Comparison of ENCODE assay signal across 14 mouse cellular contexts in the genomic region with DNA sequence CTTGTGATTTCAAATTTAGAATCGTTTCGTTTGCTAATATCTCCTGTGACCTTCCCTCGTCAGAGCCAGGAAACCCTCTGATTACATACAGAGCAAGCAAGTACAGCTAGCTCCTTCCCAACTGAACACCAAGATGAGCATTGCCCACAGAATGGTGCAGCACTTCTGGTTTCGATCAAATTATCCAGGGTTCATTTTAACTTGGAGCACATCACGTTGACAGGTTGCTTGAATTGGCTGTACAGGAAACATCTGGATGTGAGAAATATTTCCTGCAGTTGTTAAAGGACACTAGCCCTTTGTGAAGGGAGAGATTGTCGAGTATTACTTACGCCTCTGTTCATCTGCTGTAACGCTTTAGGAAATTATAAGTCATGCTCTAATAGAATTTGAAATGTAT.
DNase-seq lines count a peak whose midpoint lies in the region; ATAC-seq and TF ChIP-seq lines count a peak whose summit lies in the region.
"Had no signal": no experiment of that assay in that cellular context is flagged by ENCODE, and none has a peak within 500 bp of the region (broad histone marks: within the 10 kb centered on the region; RNA-seq: fewer than 3 reads in every experiment).

No protein-coding gene starts in this region.

- no peaks in the 10 kb centered on the region for H3K9me3 ChIP-seq in liver, postnatal 0 days (ENCODE audit: low read length)
- H3K9me3 ChIP-seq in embryonic facial prominence, embryonic 12.5 days = no peaks in the 10 kb centered on the region
- H3K9me3 ChIP-seq in limb, embryonic 14.5 days (ENCODE audit: control insufficient read depth, low read length) = no peaks in the 10 kb centered on the region
- H3K9me3 ChIP-seq: forebrain, embryonic 15.5 days; neural tube, embryonic 15.5 days had no signal

- 23% methylated on average over 8 of the region's 8 CpGs for WGBS in liver, postnatal 0 days (ENCODE audit: insufficient replicate concordance)
- 14% methylated on average over 8 of the region's 8 CpGs for WGBS in embryonic facial prominence, embryonic 12.5 days
- WGBS in limb, embryonic 14.5 days = 22% methylated on average over 8 of the region's 8 CpGs

- H3K9ac ChIP-seq in liver, postnatal 0 days (replicated peaks) = no peak overlapping the region
- H3K9ac ChIP-seq in embryonic facial prominence, embryonic 12.5 days = no peak overlapping the region
- H3K9ac ChIP-seq in limb, embryonic 14.5 days (ENCODE audit: low read depth, low read length, severe bottlenecking) = no peak overlapping the region
- H3K9ac ChIP-seq: forebrain, embryonic 15.5 days; neural tube, embryonic 15.5 days had no signal

- H3K27me3 ChIP-seq in liver, postnatal 0 days (ENCODE audit: insufficient read depth, low read length) = no peaks in the 10 kb centered on the region
- no peaks in the 10 kb centered on the region for H3K27me3 ChIP-seq in embryonic facial prominence, embryonic 12.5 days
- H3K27me3 ChIP-seq in limb, embryonic 14.5 days (ENCODE audit: control insufficient read depth, insufficient read depth, low read length) = no peaks in the 10 kb centered on the region
- H3K27me3 ChIP-seq: forebrain, embryonic 15.5 days; neural tube, embryonic 15.5 days had no signal

- no peaks in the 10 kb centered on the region for H3K36me3 ChIP-seq in liver, postnatal 0 days (replicated peaks; ENCODE audit: insufficient read depth, low read length)
- no peaks in the 10 kb centered on the region for H3K36me3 ChIP-seq in embryonic facial prominence, embryonic 12.5 days
- H3K36me3 ChIP-seq in limb, embryonic 14.5 days (ENCODE audit: control insufficient read depth, insufficient read depth, low read length) = no peaks in the 10 kb centered on the region
- H3K36me3 ChIP-seq: forebrain, embryonic 15.5 days had no signal

- ATAC-seq in liver, postnatal 0 days = no peak
- peak; percentile 72; the same call in 1 of the 2 replicates for ATAC-seq in embryonic facial prominence, embryonic 12.5 days (ENCODE audit: insufficient number of reproducible peaks, insufficient read depth, low FRiP score, low TSS enrichment)
- ATAC-seq in limb, embryonic 14.5 days (ENCODE audit: low FRiP score, low read depth) = peak; percentile 60; the same call in 1 of the 2 replicates
- ATAC-seq: forebrain, embryonic 15.5 days had no signal

- no peak for TF ChIP-seq CTCF in liver, postnatal 0 days (IDR thresholded peaks at IDR 0.05; ENCODE audit: low read depth)

- peak; percentile 52 for DNase-seq in embryo, embryonic 10 days (ENCODE audit: low spot score)
- DNase-seq in embryo, embryonic 9.5 days (ENCODE audit: extremely low spot score) = no peak
- no peak for DNase-seq in liver, postnatal 0 days
- no peak for DNase-seq in liver
- peak; percentile 52 for DNase-seq in limb, embryonic 14.5 days (ENCODE audit: low spot score)
- no peak for DNase-seq in layer of hippocampus, postnatal 14 days (ENCODE audit: low spot score in 2 of 2)
- DNase-seq in kidney, postnatal 36 days = no peak
- DNase-seq: cerebellum, postnatal 14 days; kidney, adult 2 months had no signal

- no peak overlapping the region for H3K4me3 ChIP-seq in liver, postnatal 0 days (ENCODE audit: low read depth, low read length)
- no peak overlapping the region for H3K4me3 ChIP-seq in embryonic facial prominence, embryonic 12.5 days
- no peak overlapping the region for H3K4me3 ChIP-seq in limb, embryonic 14.5 days (replicated peaks; ENCODE audit: low read length)
- H3K4me3 ChIP-seq: forebrain, embryonic 15.5 days; neural tube, embryonic 15.5 days had no signal

- H3K27ac ChIP-seq in liver, postnatal 0 days (ENCODE audit: low read depth) = no peak overlapping the region
- peak overlapping the region; percentile 85; the same call in 1 of the 2 replicates for H3K27ac ChIP-seq in embryonic facial prominence, embryonic 12.5 days
- peak overlapping the region; percentile 29; the same call in 1 of the 2 replicates for H3K27ac ChIP-seq in limb, embryonic 14.5 days (replicated peaks; ENCODE audit: low read depth, low read length)
- H3K27ac ChIP-seq: forebrain, embryonic 15.5 days; macrophage; neural tube, embryonic 15.5 days had no signal

- TF ChIP-seq POLR2A in limb, embryonic 14.5 days (IDR thresholded peaks at IDR 0.05; ENCODE audit: borderline replicate concordance, extremely low read depth, insufficient read depth, insufficient read length) = no peak

- TF ChIP-seq EP300 in liver, postnatal 0 days (IDR thresholded peaks at IDR 0.05; ENCODE audit: low read depth) = 0 out of 2 replicates have a peak, but pooled peaks have one; percentile 14

- H3K4me2 ChIP-seq in liver, postnatal 0 days (ENCODE audit: low read depth, low read length) = no peak overlapping the region
- 0 out of 2 replicates have a peak overlapping the region, but pooled peaks have one; percentile 7 for H3K4me2 ChIP-seq in embryonic facial prominence, embryonic 12.5 days (replicated peaks)
- H3K4me2 ChIP-seq in limb, embryonic 14.5 days (replicated peaks; ENCODE audit: low read depth, low read length, severe bottlenecking) = no peak overlapping the region
- H3K4me2 ChIP-seq: forebrain, embryonic 15.5 days; liver, embryonic 11.5 days; neural tube, embryonic 15.5 days had no signal

- H3K4me1 ChIP-seq in liver, postnatal 0 days (ENCODE audit: insufficient read depth) = peaks cover 5% of the 10 kb centered on the region
- H3K4me1 ChIP-seq in embryonic facial prominence, embryonic 12.5 days = peaks cover 30% of the 10 kb centered on the region
- peaks cover 12% of the 10 kb centered on the region for H3K4me1 ChIP-seq in limb, embryonic 14.5 days (ENCODE audit: control insufficient read depth, insufficient read depth, low read length)
- H3K4me1 ChIP-seq: forebrain, embryonic 15.5 days had no signal

Comparison
In these comparisons a context has a peak if more than half of its experiments do, and no peak if none do; other contexts are left out.
1. DNase-seq: peak in embryo, embryonic 10 days (single experiment) and limb, embryonic 14.5 days (single experiment); none in embryo, embryonic 9.5 days (single experiment), liver, postnatal 0 days (single experiment), liver (single experiment), layer of hippocampus, postnatal 14 days (0 of 2) and kidney, postnatal 36 days (0 of 2).